Comparison of ENCODE assay signal across 8 mouse cellular contexts in genomic region chr12:25165650-25166049, GRCm38 (mm10).
DNase-seq lines count a peak whose midpoint lies in the region; ATAC-seq lines count a peak whose summit lies in the region.

No protein-coding gene starts in this region.

- ATAC-seq in granulocyte monocyte progenitor cell, adult 5-6 weeks (replicated peaks; ENCODE audit: poor library complexity, severe bottlenecking): peak; percentile 67
- ATAC-seq in neutrophil, adult 5-6 weeks (ENCODE audit: extremely low read depth, insufficient number of reproducible peaks, low FRiP score, poor library complexity, severe bottlenecking): peak; percentile 36

- peak; percentile 69 to 89 for DNase-seq in adrenal gland, adult (ENCODE audit: inconsistent age in 2 of 2, low spot score in 1 of 2)
- no peak for DNase-seq in adrenal gland, postnatal 4 days (ENCODE audit: low spot score in 2 of 2)
- peak; percentile 51 to 57 for DNase-seq in lung, adult 18-20 months
- DNase-seq in lung, postnatal 25 days (ENCODE audit: low spot score): no peak
- DNase-seq in cerebellum, adult 18-20 months: no peak
- no peak for DNase-seq in urinary bladder, postnatal 4 days (ENCODE audit: low spot score in 2 of 2)

Comparison
In these comparisons a context has a peak if more than half of its experiments do, and no peak if none do; other contexts are left out.
1. DNase-seq: peak in adrenal gland, adult (2 of 2) and lung, adult 18-20 months (2 of 2); none in adrenal gland, postnatal 4 days (0 of 2), lung, postnatal 25 days (single experiment), cerebellum, adult 18-20 months (0 of 2) and urinary bladder, postnatal 4 days (0 of 2).